Mouse (Mus musculus) embryo, embryonic 10 days (tissue): ENCODE data around the gene Atp8b5.

Experiments used
- DNase-seq: peaks from one replicate; pipeline ENCODE4 v3.0.0-alpha.2; 2015; ENCODE audit warnings: low spot score

Gene Atp8b5

DNA sequence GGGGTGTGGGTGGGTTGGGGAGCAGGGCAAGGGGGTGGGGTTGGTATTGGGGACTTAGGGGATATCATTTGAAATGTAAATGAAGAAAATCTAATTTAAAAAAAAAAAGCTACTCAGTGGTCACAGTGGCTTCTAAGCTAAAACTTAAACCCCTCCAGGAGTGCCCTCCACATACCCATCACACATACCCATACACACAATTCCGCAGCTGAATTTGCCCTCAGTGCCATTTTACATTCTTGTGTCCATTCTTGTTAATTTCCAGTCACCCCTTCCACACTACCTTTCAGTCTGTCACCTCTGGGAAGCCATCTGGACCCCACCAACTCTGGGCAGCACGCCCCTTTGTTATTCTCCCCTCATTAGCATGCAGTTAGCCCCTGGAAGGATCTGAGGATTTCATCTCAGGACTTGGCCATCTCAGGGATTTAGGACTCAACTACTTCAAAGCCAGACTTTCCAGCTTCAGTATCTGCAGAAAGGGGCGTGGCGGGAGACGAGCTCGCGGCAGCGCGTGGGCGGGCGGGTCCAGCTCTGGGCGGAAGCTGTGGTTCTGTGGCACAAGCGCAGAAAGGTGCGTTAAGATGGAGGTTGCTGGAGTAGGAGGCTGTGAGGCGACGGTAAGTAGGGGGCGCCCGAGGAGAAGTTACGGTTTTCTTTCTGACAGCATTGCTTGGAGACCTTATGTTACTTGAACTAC is at the start of gene Atp8b5:
Gene Atp8b5, plus strand, starts transcription at position 537 of the 700 bp plus-strand sequence.
- peak; percentile 92 for DNase-seq

GRCm38 (mm10) chr4:43217997-43218396 is 49.0 kb upstream of the Atp8b5 start:
- DNase-seq: no peak

- DNase-seq: no peak
Observed at GRCm38 (mm10) chr4:43231821-43232220, 35.1 kb upstream of the Atp8b5 start.

DNA sequence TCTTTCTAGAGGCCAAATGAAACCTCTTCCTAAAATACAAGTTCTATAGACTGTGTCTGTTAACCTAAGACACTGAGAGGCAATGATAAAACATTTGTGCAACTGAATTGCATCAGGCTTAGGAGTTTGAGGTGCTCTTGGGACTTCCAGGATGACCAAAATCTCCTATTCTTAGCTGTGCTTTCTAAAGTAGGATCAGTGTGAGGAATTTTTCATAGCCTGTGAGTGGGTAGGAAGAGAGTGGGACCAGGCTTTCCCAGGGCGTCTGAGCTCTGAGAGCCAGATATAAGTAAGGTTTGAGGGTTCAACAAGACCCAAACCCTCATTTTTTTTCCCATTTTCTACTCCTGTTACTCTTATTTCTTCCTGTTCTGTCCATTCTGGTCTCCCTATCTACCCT is 34.0 kb upstream of the Atp8b5 start:
- DNase-seq: no peak

DNA sequence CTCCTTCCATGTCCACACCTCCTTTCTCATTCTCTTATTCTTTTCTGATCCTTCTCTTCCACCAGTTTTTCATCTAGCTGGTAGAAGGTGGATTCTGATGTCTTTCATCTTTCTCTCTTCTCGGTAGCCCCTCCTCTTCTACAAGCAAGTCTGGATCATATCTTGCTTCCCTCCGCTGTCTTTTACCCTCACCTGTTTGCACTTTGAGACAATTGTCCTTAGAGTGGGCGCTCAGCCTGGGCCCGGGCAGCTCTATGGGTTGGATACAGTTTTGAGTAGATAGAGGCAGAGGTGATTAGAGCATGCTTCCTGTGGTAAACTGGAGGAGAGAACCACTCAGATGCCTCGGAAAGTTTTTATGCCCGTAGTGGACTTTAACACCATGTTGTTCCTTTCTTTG is 33.5 kb upstream of the Atp8b5 start:
- no peak for DNase-seq

- DNase-seq: no peak
Observed at GRCm38 (mm10) chr4:43236898-43237297, 30.1 kb upstream of the Atp8b5 start.

GRCm38 (mm10) chr4:43240716-43241115 is 26.2 kb upstream of the Atp8b5 start:
- DNase-seq: no peak

- peak; percentile 17 for DNase-seq
Observed at GRCm38 (mm10) chr4:43244022-43244421, 22.9 kb upstream of the Atp8b5 start.

DNA sequence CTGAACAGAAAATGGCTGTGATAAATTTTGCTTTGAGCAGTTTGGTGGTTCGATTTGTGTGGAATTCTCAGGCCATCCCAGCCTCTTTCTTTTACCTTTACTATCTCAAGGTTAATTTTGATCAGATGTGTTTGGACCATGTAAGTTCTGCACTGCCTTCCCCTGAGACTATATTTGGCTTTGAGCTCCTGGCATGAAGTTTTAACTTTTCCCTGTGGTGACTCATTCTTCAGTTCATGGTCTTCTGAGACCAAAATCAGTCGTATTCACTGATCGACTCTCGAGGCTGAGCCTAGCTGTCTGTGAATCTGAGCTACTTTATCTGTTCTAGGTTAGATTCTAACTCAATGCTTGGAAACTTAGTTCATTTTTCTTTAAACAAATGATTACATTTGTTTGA is 21.2 kb upstream of the Atp8b5 start:
- no peak for DNase-seq

DNA sequence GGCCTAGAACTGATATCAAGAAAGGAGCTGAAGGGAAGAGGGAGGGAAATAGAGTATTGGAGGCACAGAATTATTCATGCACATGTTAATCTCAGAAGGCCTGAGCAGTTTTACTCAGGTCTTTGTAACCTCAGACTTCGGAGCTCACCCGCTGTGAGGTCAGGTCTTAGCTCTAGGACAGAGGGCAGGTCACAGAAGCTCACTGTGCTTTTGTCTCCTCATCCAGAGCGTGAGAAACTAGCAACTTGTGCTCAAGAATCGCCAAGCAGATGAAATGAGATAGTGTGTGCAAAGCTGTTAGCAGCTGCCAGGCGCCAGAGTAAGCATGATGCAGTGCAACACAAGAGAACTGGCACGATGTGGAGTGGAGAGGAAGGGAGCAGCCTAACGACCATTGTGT is 18.9 kb upstream of the Atp8b5 start:
- peak; percentile 79 for DNase-seq

DNA sequence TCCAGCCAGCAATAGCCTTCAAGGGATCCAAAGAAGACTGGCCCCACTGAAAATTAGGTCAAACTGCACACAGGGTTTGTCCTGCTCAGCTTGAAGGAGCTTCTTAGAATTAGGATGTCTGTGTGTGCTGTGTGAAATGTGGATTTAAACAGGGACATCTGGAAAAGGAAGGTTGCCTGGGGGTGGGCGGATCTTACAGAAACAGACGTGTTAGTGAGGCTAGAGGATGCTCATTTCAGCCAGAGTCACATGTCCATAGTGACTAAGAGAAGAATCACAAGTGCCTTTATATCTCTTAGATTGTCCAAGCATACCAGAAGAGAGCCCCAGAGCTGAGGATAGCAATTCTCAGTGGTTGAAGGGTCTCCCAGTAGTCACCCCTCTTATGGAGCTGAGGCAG is 18.1 kb upstream of the Atp8b5 start:
- DNase-seq: no peak

- no peak for DNase-seq
Observed at GRCm38 (mm10) chr4:43251269-43251668, 15.7 kb upstream of the Atp8b5 start.

- no peak for DNase-seq
Observed at GRCm38 (mm10) chr4:43257040-43257439, 9.9 kb upstream of the Atp8b5 start.

DNA sequence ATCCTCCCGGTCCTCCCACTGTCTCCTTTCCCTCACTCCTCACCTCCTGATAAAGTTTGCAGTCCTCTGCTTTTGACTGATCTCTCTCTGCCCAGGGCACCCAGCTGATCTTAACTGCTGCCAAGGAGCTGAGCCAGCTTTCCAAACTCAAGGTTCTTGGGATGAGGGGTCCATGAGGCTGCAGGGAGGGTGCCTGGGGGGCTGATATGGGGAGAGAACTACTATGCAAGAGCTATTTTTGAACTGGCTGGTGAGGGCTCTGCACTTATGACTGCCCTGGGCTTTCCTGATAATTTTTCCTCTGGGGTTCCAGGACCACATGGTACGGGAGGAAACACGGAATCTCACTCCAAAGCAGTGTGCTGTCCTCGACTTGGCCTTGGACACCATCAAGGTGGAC is 8.4 kb upstream of the Atp8b5 start:
- DNase-seq: no peak

- DNase-seq: no peak
Observed at GRCm38 (mm10) chr4:43259435-43259834, 7.5 kb upstream of the Atp8b5 start.

DNA sequence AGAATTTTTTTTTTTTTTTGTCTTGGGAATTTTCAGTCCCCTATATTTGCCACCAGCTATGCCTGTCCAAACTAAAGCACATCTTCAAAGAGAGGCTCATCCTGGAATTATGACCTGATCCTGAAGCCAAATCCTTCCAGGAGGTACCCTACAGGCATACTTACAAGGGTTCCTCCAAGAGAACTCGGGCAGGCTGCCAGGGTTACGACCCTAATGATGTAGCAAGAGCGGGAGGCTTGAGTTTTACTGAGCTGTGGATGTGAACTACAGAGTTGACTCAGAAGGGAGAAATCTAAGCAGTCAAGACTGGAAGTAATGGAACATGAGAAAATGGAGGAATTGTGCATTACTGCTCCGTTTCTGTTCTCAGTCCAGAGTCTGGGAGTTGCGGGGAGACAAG is 6.9 kb upstream of the Atp8b5 start:
- DNase-seq: no peak

GRCm38 (mm10) chr4:43262821-43263220 is 4.1 kb upstream of the Atp8b5 start:
- no peak for DNase-seq

DNA sequence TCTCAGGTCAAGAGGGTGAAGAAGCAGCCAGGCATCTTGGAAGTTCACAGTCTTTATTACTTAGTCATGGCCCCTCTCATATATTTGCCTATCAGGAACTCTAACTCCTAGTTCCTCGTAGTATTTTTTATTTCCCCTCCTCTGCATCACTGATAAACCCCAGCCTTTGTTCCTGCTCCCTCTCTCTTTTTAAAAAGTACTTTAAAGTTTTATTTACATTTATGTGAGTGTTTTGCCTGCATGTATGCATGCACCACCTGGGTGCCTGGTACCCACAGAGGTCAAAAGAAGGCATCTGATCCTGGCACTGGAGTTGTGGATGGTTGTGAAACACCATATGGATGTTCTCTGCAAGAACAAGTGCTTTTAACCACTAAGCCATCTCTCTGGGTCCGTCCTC is 813 bp upstream of the Atp8b5 start:
- DNase-seq: no peak

- no peak for DNase-seq
Observed at GRCm38 (mm10) chr4:43267323-43267658, 332 bp downstream of the Atp8b5 start.

- DNase-seq: no peak
Observed at GRCm38 (mm10) chr4:43285476-43285875, 18.5 kb downstream of the Atp8b5 start.

- DNase-seq: no peak
Observed at GRCm38 (mm10) chr4:43287305-43287704, 20.3 kb downstream of the Atp8b5 start.

GRCm38 (mm10) chr4:43294001-43294400 is 27.0 kb downstream of the Atp8b5 start:
- DNase-seq: peak; percentile 48

GRCm38 (mm10) chr4:43309696-43310338 is 42.9 kb downstream of the Atp8b5 start:
- DNase-seq: peak; percentile 62

DNA sequence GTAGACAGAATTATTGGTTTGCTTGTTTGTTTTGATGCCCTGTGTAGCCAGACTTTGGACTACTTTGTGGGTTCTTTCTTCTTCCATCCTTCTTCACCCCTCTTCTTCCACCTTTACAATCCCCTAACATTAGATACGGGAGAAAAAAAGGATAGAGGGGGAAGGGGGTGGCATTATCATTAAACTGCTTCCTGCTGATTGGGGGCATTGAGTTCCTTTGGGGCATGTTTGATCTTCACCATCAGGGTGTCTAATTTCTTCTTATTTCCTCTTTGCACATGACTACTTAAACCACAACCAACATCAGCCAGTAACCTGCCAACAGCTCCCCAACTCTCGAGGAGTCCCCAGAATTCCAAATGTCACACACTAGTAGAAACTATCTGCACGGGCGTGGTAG is 54.6 kb downstream of the Atp8b5 start:
- no peak for DNase-seq
